Mouse (Mus musculus) intestine, postnatal 0 days (tissue): ENCODE measurements around the gene Ralgps1. TPM values are rescaled to one million over a fixed set of nuclear protein-coding genes. Genes with fewer than 3 reads are reported as not detected.

Experiments
- ATAC-seq: fragments of 200-750 bp; cut with Nextera tagmentation; 2 replicates; pipeline ENCODE4 v1.8.0; 2017; ENCODE audit warnings: mild to moderate bottlenecking, moderate TSS enrichment, moderate library complexity
- H3K27ac ChIP-seq: fragments of 300-500 bp; sonication (generic); 2 replicates; pipeline ENCODE4 v1.5.1; 2014; ENCODE audit warnings: mild to moderate bottlenecking, low read depth, low read length, moderate library complexity
- H3K27me3 ChIP-seq: fragments of 300-500 bp; sonication (generic); replicated peaks from 2 replicates; pipeline ENCODE4 v1.6.1; 2014; ENCODE audit warnings: low read length, mixed read lengths; ENCODE audit not compliant: control insufficient read depth, insufficient read depth
- H3K36me3 ChIP-seq: fragments of 300-500 bp; sonication (generic); 2 replicates; pipeline ENCODE4 v1.6.1; 2014; ENCODE audit warnings: mild to moderate bottlenecking, moderate library complexity; ENCODE audit not compliant: control insufficient read depth, insufficient read depth
- H3K4me1 ChIP-seq: fragments of 300-500 bp; sonication (generic); replicated peaks from 2 replicates; pipeline ENCODE4 v1.6.1; 2014; ENCODE audit warnings: antibody characterized with exemption, low read length, mixed read lengths; ENCODE audit not compliant: control insufficient read depth, insufficient read depth
- H3K4me2 ChIP-seq: fragments of 300-500 bp; sonication (generic); replicated peaks from 2 replicates; pipeline ENCODE4 v1.6.1; 2014; ENCODE audit warnings: low read depth, mild to moderate bottlenecking, moderate library complexity
- H3K4me3 ChIP-seq: fragments of 300-500 bp; sonication (generic); 2 replicates; pipeline ENCODE4 v1.5.1; 2014; ENCODE audit warnings: low read depth, low read length
- H3K9ac ChIP-seq: fragments of 300-500 bp; sonication (generic); 2 replicates; pipeline ENCODE4 v1.6.1; 2014; ENCODE audit warnings: mild to moderate bottlenecking, low read depth, low read length
- H3K9me3 ChIP-seq: fragments of 300-500 bp; sonication (generic); 2 replicates; pipeline ENCODE4 v1.6.1; 2016; ENCODE audit warnings: mixed run types; ENCODE audit not compliant: control insufficient read depth
- CTCF ChIP-seq: sonication (generic); IDR thresholded peaks from 2 replicates; pipeline ENCODE4 v1.5.1; 2016; ENCODE audit warnings: low read depth, mild to moderate bottlenecking, control low read depth, antibody characterized with exemption, moderate library complexity
- WGBS: fragments of 180-500 bp; shearing (Covaris S2); extraction: QIAGEN DNeasy Blood & Tissue Kit; methylation state at CpG from one replicate; pipeline ENCODE4 v1.1.7; 2014; 5-methylcytosine and 5-hydroxymethylcytosine counted together
- polyA plus RNA-seq: library from polyadenylated mRNA; unstranded; fragments of >200 nt; fragmentation: Nextera tagmentation; extraction: Ambion mirVana; gene quantifications from 2 replicates; pipeline ENCODE4 v1.2.1, GENCODE M21; 2015

Ralgps1 gene
- polyA plus RNA-seq, 1 experiment from 2014 or later, result 4.0 TPM

GRCm38 (mm10) chr2:33283674-33284073 lies 87.6 kb downstream of the Ralgps1 start:
- 72% methylated on average over 2 of the region's 2 CpGs for WGBS
- H3K4me2 ChIP-seq, result no peak overlapping the region
- no peak overlapping the region for H3K27ac ChIP-seq
- H3K36me3 ChIP-seq, result 0 out of 2 replicates have a peak, but pooled peaks cover 6% of the 10 kb centered on the region
- no peaks in the 10 kb centered on the region for H3K4me1 ChIP-seq
- no peak for TF ChIP-seq CTCF
- H3K9ac ChIP-seq, result no peak overlapping the region
- H3K9me3 ChIP-seq, result no peaks in the 10 kb centered on the region
- no peak for ATAC-seq
- no peak overlapping the region for H3K4me3 ChIP-seq
- no peaks in the 10 kb centered on the region for H3K27me3 ChIP-seq

- no peak overlapping the region for H3K9ac ChIP-seq
- WGBS, result 58% methylated on average over 4 of the region's 4 CpGs
- no peak overlapping the region for H3K4me2 ChIP-seq
- H3K9me3 ChIP-seq, result no peaks in the 10 kb centered on the region
- peak overlapping the region; percentile 1; the same call in 1 of the 2 replicates for H3K27ac ChIP-seq
- ATAC-seq, result 0 out of 2 replicates have a peak, but pooled peaks have one; percentile 33
- no peaks in the 10 kb centered on the region for H3K27me3 ChIP-seq
- no peaks in the 10 kb centered on the region for H3K4me1 ChIP-seq
- H3K36me3 ChIP-seq, result 0 out of 2 replicates have a peak, but pooled peaks cover 1% of the 10 kb centered on the region
- no peak for TF ChIP-seq CTCF
- H3K4me3 ChIP-seq, result no peak overlapping the region
Observed at GRCm38 (mm10) chr2:33282877-33283276, 88.4 kb downstream of the Ralgps1 start.

- no peaks in the 10 kb centered on the region for H3K4me1 ChIP-seq
- no peak overlapping the region for H3K27ac ChIP-seq
- WGBS, result 86% methylated on average over 5 of the region's 5 CpGs
Observed at GRCm38 (mm10) chr2:33281807-33282206, 89.5 kb downstream of the Ralgps1 start.

GRCm38 (mm10) chr2:33280525-33280924 lies 90.8 kb downstream of the Ralgps1 start:
- Histone ChIP-seq H3K27ac (no peak overlapping the region), H3K27me3 (no peaks in the 10 kb centered on the region), H3K4me1 (no peaks in the 10 kb centered on the region), H3K9me3 (no peaks in the 10 kb centered on the region), H3K9ac (no peak overlapping the region), H3K36me3 (no peaks in the 10 kb centered on the region), H3K4me2 (no peak overlapping the region), H3K4me3 (no peak overlapping the region)
- ATAC-seq, result no peak
- 63% methylated on average over 2 of the region's 2 CpGs for WGBS
- TF ChIP-seq CTCF, result no peak

More at GRCm38 (mm10) chr2:33281807-33282206, 89.5 kb downstream of the Ralgps1 start:
- no peaks in the 10 kb centered on the region for H3K36me3 ChIP-seq
- H3K9me3 ChIP-seq, result no peaks in the 10 kb centered on the region
- H3K4me3 ChIP-seq, result no peak overlapping the region
- H3K4me2 ChIP-seq, result no peak overlapping the region
- no peak overlapping the region for H3K9ac ChIP-seq
- no peak for TF ChIP-seq CTCF
- ATAC-seq, result no peak
- H3K27me3 ChIP-seq, result no peaks in the 10 kb centered on the region

GRCm38 (mm10) chr2:33279758-33280157 lies 91.5 kb downstream of the Ralgps1 start:
- no peak for TF ChIP-seq CTCF
- Histone ChIP-seq H3K4me3 (no peak overlapping the region), H3K9ac (no peak overlapping the region), H3K27ac (no peak overlapping the region), H3K9me3 (no peaks in the 10 kb centered on the region), H3K4me2 (no peak overlapping the region), H3K36me3 (no peaks in the 10 kb centered on the region), H3K27me3 (no peaks in the 10 kb centered on the region), H3K4me1 (no peaks in the 10 kb centered on the region)
- WGBS, result 88% methylated on average over 10 of the region's 10 CpGs
- ATAC-seq, result no peak

GRCm38 (mm10) chr2:33274719-33275490 lies 96.4 kb downstream of the Ralgps1 start:
- TF ChIP-seq CTCF, result no peak
- Histone ChIP-seq H3K9ac (no peak overlapping the region), H3K4me3 (no peak overlapping the region), H3K4me1 (no peaks in the 10 kb centered on the region), H3K9me3 (no peaks in the 10 kb centered on the region), H3K27me3 (no peaks in the 10 kb centered on the region), H3K27ac (no peak overlapping the region), H3K4me2 (no peak overlapping the region), H3K36me3 (0 out of 2 replicates have a peak, but pooled peaks cover 5% of the 10 kb centered on the region)
- WGBS, result 91% methylated on average over 12 of the region's 12 CpGs
- no peak for ATAC-seq
